Mouse (Mus musculus): Measurements from ENCODE around the gene Entpd1.

DNA sequence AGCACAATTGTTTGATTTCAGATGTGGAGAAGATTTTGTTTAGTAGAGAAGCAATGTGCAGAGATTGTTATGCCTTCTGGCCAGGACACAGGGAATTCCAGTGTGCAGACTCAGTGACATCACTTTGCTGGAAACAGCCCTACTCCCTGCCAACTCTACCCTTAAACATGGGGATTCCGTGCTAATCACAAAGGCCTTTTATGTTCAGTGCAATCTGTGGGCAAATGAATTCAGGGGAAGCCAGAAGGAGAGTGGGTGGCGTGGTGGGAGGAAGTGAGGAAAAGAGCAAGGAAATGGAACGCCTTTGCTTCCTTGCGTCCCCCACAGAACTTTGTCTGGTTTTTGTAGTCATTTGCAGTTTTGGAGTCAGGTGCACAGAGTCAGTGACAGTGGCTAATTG lies 90.2 kb downstream of the Entpd1 start:
- TF ChIP-seq CTCF (IDR thresholded peaks at IDR 0.05; ENCODE audit: low read depth) (no peak), EP300 (optimal IDR thresholded peaks at IDR 0.05) (no peak)

Data from stomach, postnatal 0 days (tissue).